Mouse (Mus musculus) olfactory bulb, adult 2 months (tissue): ENCODE measurements around the gene Hivep2.

Source experiments
- CTCF ChIP-seq: fragments of 200-500 bp; IDR thresholded peaks from 2 replicates; pipeline ENCODE4 v1.5.1; 2012; ENCODE audit warnings: low read depth, mild to moderate bottlenecking, low read length, moderate library complexity; ENCODE audit not compliant: insufficient read depth
- POLR2A ChIP-seq: fragments of 200-500 bp; IDR thresholded peaks from 2 replicates; pipeline ENCODE4 v1.6.1; 2012; ENCODE audit warnings: mild to moderate bottlenecking, low read depth, low read length, moderate library complexity; ENCODE audit not compliant: insufficient read depth

GRCm38 (mm10) chr10:14049686-14050085 lies 83.8 kb downstream of the Hivep2 start:
- no peak for TF ChIP-seq CTCF
- TF ChIP-seq POLR2A: no peak
